In the genomic region with DNA sequence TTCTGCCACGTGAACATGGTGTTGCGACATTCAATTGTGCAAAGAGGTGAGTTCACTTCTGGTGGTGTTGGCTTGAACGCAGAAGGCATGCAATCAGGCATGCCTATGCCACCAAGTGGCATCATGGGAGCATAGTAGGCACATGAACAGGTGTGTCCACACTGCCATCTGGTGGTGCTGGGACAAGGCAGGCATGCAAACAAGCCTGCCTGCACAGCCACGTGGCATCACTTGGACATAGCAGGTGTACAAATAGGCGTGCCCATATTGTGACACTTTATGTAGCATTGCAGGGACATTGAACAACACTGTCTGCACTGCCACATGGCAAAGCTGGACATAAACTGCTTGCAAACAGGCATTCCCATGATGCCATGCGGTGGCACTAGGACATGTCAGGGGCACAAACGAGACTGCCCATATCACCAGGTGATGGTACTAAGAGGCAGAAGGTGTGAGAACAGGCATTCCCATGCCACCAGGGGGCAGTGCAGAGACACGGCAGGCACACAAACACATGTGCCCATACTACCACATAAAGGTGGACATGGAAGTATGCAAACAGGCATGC, we compare ENCODE assay signal across 9 mouse cellular contexts. TPM values are rescaled to one million over a fixed set of nuclear protein-coding genes. Genes with fewer than 3 reads are reported as not detected.
DNase-seq lines count a peak whose midpoint lies in the region; ATAC-seq and TF ChIP-seq lines count a peak whose summit lies in the region.
"Had no signal": no experiment of that assay in that cellular context is flagged by ENCODE, and none has a peak within 500 bp of the region (broad histone marks: within the 10 kb centered on the region; RNA-seq: fewer than 3 reads in every experiment).

No protein-coding gene starts in this region.

- ATAC-seq in CD4-positive, CD25-positive, alpha-beta regulatory T cell, adult 4 months: peak; percentile 55
- ATAC-seq in heart, postnatal 0 days (ENCODE audit: insufficient read depth, low read depth): peak; percentile 31; the same call in 1 of the 2 replicates

- H3K9ac ChIP-seq in heart, postnatal 0 days (replicated peaks; ENCODE audit: low read depth, low read length): no peak overlapping the region
- H3K9ac ChIP-seq: heart, embryonic 15.5 days had no signal

- no peaks in the 10 kb centered on the region for H3K36me3 ChIP-seq in heart, postnatal 0 days (replicated peaks; ENCODE audit: control insufficient read depth, insufficient read depth, low read length)
- H3K36me3 ChIP-seq: heart, embryonic 15.5 days had no signal

- WGBS in heart, postnatal 0 days: 47% methylated on average over 8 of the region's 8 CpGs

- no peaks in the 10 kb centered on the region for H3K27me3 ChIP-seq in heart, postnatal 0 days (ENCODE audit: control insufficient read depth, insufficient read depth, low read length)

- TF ChIP-seq POLR2A in cortical plate, adult 2 months (IDR thresholded peaks at IDR 0.05; ENCODE audit: extremely low read depth, insufficient read depth, low read length): no peak

- no peak for TF ChIP-seq EP300 in heart, postnatal 0 days (IDR thresholded peaks at IDR 0.05; ENCODE audit: low read depth)

- H3K27ac ChIP-seq in cortical plate, adult 2 months (ENCODE audit: insufficient read depth, low read length): no peak overlapping the region
- H3K27ac ChIP-seq in heart, postnatal 0 days (ENCODE audit: low read depth): no peak overlapping the region
- H3K27ac ChIP-seq: heart, embryonic 15.5 days had no signal

- no peaks in the 10 kb centered on the region for H3K9me3 ChIP-seq in heart, postnatal 0 days (replicated peaks; ENCODE audit: control insufficient read depth, low read length)
- H3K9me3 ChIP-seq: heart, embryonic 15.5 days had no signal

- no peak overlapping the region for H3K4me2 ChIP-seq in heart, postnatal 0 days (ENCODE audit: low read depth, low read length)
- H3K4me2 ChIP-seq: heart, embryonic 15.5 days had no signal

- peak; percentile 65 for DNase-seq in T-cell, adult 2 months (ENCODE audit: low spot score)
- no peak for DNase-seq in heart, postnatal 0 days (ENCODE audit: low spot score)
- DNase-seq in layer of hippocampus, adult 9-11 months: peak; percentile 64
- peak; percentile 86 for DNase-seq in lung, postnatal 36 days
- DNase-seq in right cerebral cortex, adult 18-20 months: peak; percentile 52
- peak; percentile 78 for DNase-seq in urinary bladder, postnatal 14 days (ENCODE audit: low spot score)

- H3K4me1 ChIP-seq in cortical plate, adult 2 months (ENCODE audit: control insufficient read depth, insufficient read depth, low read length): no peaks in the 10 kb centered on the region
- H3K4me1 ChIP-seq in heart, postnatal 0 days (ENCODE audit: control insufficient read depth, insufficient read depth): no peaks in the 10 kb centered on the region

- peak; percentile 76 for TF ChIP-seq CTCF in cortical plate, adult 2 months (IDR thresholded peaks at IDR 0.05; ENCODE audit: extremely low read depth, insufficient read depth, low read length)
- TF ChIP-seq CTCF in heart, postnatal 0 days (IDR thresholded peaks at IDR 0.05; ENCODE audit: low read depth): peak; percentile 90

- H3K4me3 ChIP-seq in cortical plate, adult 2 months (ENCODE audit: insufficient read depth, low read length): no peak overlapping the region
- no peak overlapping the region for H3K4me3 ChIP-seq in heart, postnatal 0 days (ENCODE audit: low read depth, low read length)
- H3K4me3 ChIP-seq: heart, embryonic 15.5 days had no signal

RNA-seq across cellular contexts. Expression of a gene that starts 27.8 kb away (rescaled TPM):
- polyA plus RNA-seq in CD4-positive, CD25-positive, alpha-beta regulatory T cell, adult 4 months (2017; shearing (Covaris generic)): 10 to 100 TPM; 53.7 to 54.3 TPM
- 27.9 and 31.3 TPM in 2 replicates for polyA plus RNA-seq in cortical plate, adult 2 months (2012; rRNA removed)
- 26.0 and 28.4 TPM in 2 replicates for total RNA-seq in heart, postnatal 0 days (2014; rRNA removed; ENCODE audit: low replicate concordance)
- polyA plus RNA-seq in heart, postnatal 0 days (2015; fragmentation: Nextera tagmentation; extraction: Ambion mirVana): 13.8 and 18.7 TPM in 2 replicates
